13 mouse cellular contexts compared by ENCODE assay signal in genomic region chr12:105517026-105517675, GRCm38 (mm10). TPM values are rescaled to one million over a fixed set of nuclear protein-coding genes. Genes with fewer than 3 reads are reported as not detected.
DNase-seq lines count a peak whose midpoint lies in the region; ATAC-seq and TF ChIP-seq lines count a peak whose summit lies in the region.
"Had no signal": no experiment of that assay in that cellular context is flagged by ENCODE, and none has a peak within 500 bp of the region (broad histone marks: within the 10 kb centered on the region; RNA-seq: fewer than 3 reads in every experiment).

No protein-coding gene starts in this region.

- no peak for DNase-seq in heart, embryonic 10.5 days (ENCODE audit: low spot score)
- DNase-seq in adrenal gland, postnatal 36 days: peak; percentile 59 to 71
- DNase-seq in kidney, postnatal 25 days: peak; percentile 60 to 68
- DNase-seq in frontal cortex, postnatal 25 days (ENCODE audit: low spot score in 2 of 2): no peak
- DNase-seq in liver, postnatal 0 days: no peak
- DNase-seq: cerebellum, adult 11-12 months; left cerebral cortex, postnatal 4 days had no signal

- TF ChIP-seq POLR2A in small intestine, adult 2 months (IDR thresholded peaks at IDR 0.05; ENCODE audit: low read depth, low read length): no peak

- no peak overlapping the region for H3K4me3 ChIP-seq in heart, embryonic 11.5 days (ENCODE audit: low read depth, low read length)
- H3K4me3 ChIP-seq in heart, embryonic 10.5 days: no peak overlapping the region
- no peak overlapping the region for H3K4me3 ChIP-seq in small intestine, adult 2 months (ENCODE audit: low read depth, low read length)
- no peak overlapping the region for H3K4me3 ChIP-seq in liver, postnatal 0 days (ENCODE audit: low read depth, low read length)
- H3K4me3 ChIP-seq: intestine, embryonic 15.5 days; midbrain, embryonic 12.5 days; neural tube, embryonic 15.5 days had no signal

- no peak overlapping the region for H3K9ac ChIP-seq in heart, embryonic 11.5 days (ENCODE audit: low read depth, low read length)
- H3K9ac ChIP-seq in liver, postnatal 0 days (replicated peaks): no peak overlapping the region
- H3K9ac ChIP-seq: intestine, embryonic 15.5 days; midbrain, embryonic 12.5 days; neural tube, embryonic 15.5 days had no signal

- H3K27ac ChIP-seq in heart, embryonic 11.5 days (ENCODE audit: low read depth, low read length): no peak overlapping the region
- H3K27ac ChIP-seq in heart, embryonic 10.5 days: no peak overlapping the region
- H3K27ac ChIP-seq in small intestine, adult 2 months (ENCODE audit: insufficient read depth, low read depth, low read length): peak overlapping the region; percentile 67
- H3K27ac ChIP-seq in liver, postnatal 0 days (ENCODE audit: low read depth): no peak overlapping the region
- H3K27ac ChIP-seq: intestine, embryonic 15.5 days; midbrain, embryonic 12.5 days; neural tube, embryonic 15.5 days had no signal

- 70% methylated on average over 21 of the region's 21 CpGs for WGBS in heart, embryonic 11.5 days (ENCODE audit: insufficient replicate concordance)
- 68% methylated on average over 21 of the region's 21 CpGs for WGBS in heart, embryonic 10.5 days
- WGBS in small intestine, adult 2 months: 22% methylated on average over 21 of the region's 21 CpGs
- 71% methylated on average over 21 of the region's 21 CpGs for WGBS in liver, postnatal 0 days (ENCODE audit: insufficient replicate concordance)

- H3K4me1 ChIP-seq in heart, embryonic 11.5 days (ENCODE audit: control insufficient read depth, insufficient read depth, low read length): peaks cover 13% of the 10 kb centered on the region
- H3K4me1 ChIP-seq in heart, embryonic 10.5 days: peaks cover 38% of the 10 kb centered on the region
- H3K4me1 ChIP-seq in small intestine, adult 2 months (ENCODE audit: control insufficient read depth, insufficient read depth, insufficient read length, low read length): peaks cover 4% of the 10 kb centered on the region
- H3K4me1 ChIP-seq in liver, postnatal 0 days (ENCODE audit: insufficient read depth): no peaks in the 10 kb centered on the region

- 0 out of 2 replicates have a peak, but pooled peaks have one; percentile 36 for ATAC-seq in heart, embryonic 11.5 days (replicated peaks; ENCODE audit: insufficient number of reproducible peaks, low FRiP score, low TSS enrichment)
- ATAC-seq in liver, postnatal 0 days: no peak
- no peak for ATAC-seq in cerebellum, adult (ENCODE audit: insufficient number of reproducible peaks, low FRiP score, low TSS enrichment)
- ATAC-seq: intestine, embryonic 15.5 days had no signal

- H3K36me3 ChIP-seq in heart, embryonic 11.5 days (ENCODE audit: control insufficient read depth, insufficient read depth, low read length): no peaks in the 10 kb centered on the region
- H3K36me3 ChIP-seq in heart, embryonic 10.5 days: no peaks in the 10 kb centered on the region
- H3K36me3 ChIP-seq in small intestine, adult 2 months (ENCODE audit: control insufficient read depth, insufficient read depth, low read length): no peaks in the 10 kb centered on the region
- H3K36me3 ChIP-seq in liver, postnatal 0 days (replicated peaks; ENCODE audit: insufficient read depth, low read length): no peaks in the 10 kb centered on the region
- H3K36me3 ChIP-seq: intestine, embryonic 15.5 days; midbrain, embryonic 12.5 days; neural tube, embryonic 15.5 days had no signal

- no peaks in the 10 kb centered on the region for H3K9me3 ChIP-seq in heart, embryonic 11.5 days (replicated peaks; ENCODE audit: control insufficient read depth, low read length)
- no peaks in the 10 kb centered on the region for H3K9me3 ChIP-seq in heart, embryonic 10.5 days
- no peaks in the 10 kb centered on the region for H3K9me3 ChIP-seq in liver, postnatal 0 days (ENCODE audit: low read length)
- H3K9me3 ChIP-seq: intestine, embryonic 15.5 days; midbrain, embryonic 12.5 days; neural tube, embryonic 15.5 days had no signal

- TF ChIP-seq EP300 in liver, postnatal 0 days (IDR thresholded peaks at IDR 0.05; ENCODE audit: low read depth): no peak

- H3K4me2 ChIP-seq in heart, embryonic 11.5 days: no peak overlapping the region
- no peak overlapping the region for H3K4me2 ChIP-seq in liver, postnatal 0 days (ENCODE audit: low read depth, low read length)
- H3K4me2 ChIP-seq: intestine, embryonic 15.5 days; midbrain, embryonic 12.5 days; neural tube, embryonic 15.5 days had no signal

- no peaks in the 10 kb centered on the region for H3K27me3 ChIP-seq in heart, embryonic 11.5 days (ENCODE audit: control insufficient read depth, insufficient read depth, low read length)
- no peaks in the 10 kb centered on the region for H3K27me3 ChIP-seq in heart, embryonic 10.5 days (ENCODE audit: insufficient read depth, poor library complexity, severe bottlenecking)
- H3K27me3 ChIP-seq in small intestine, adult 2 months (ENCODE audit: control insufficient read depth, insufficient read depth, low read length): no peaks in the 10 kb centered on the region
- no peaks in the 10 kb centered on the region for H3K27me3 ChIP-seq in liver, postnatal 0 days (ENCODE audit: insufficient read depth, low read length)
- H3K27me3 ChIP-seq: intestine, embryonic 15.5 days; neural tube, embryonic 15.5 days had no signal

- TF ChIP-seq CTCF in small intestine, adult 2 months (IDR thresholded peaks at IDR 0.05; ENCODE audit: extremely low read depth, insufficient read length, insufficient replicate concordance, low read depth, low read length): no peak
- TF ChIP-seq CTCF in liver, postnatal 0 days (IDR thresholded peaks at IDR 0.05; ENCODE audit: low read depth): no peak

RNA-seq across cellular contexts. Expression of gene Bdkrb2, which starts 45.9 kb away (rescaled TPM):
- 0.42 and 0.69 TPM in 2 replicates for polyA plus RNA-seq in heart, embryonic 11.5 days (2014; fragmentation: Nextera tagmentation; extraction: Ambion mirVana)
- polyA plus RNA-seq in heart, embryonic 10.5 days (2016; fragmentation: Nextera tagmentation; extraction: Ambion mirVana): 1.4 and 2.4 TPM in 2 replicates
- 10 to 100 TPM; 12.0 to 23.9 TPM for total RNA-seq in adrenal gland, postnatal 36 days (2021)
- 3.1 and 8.3 TPM in 2 replicates for polyA plus RNA-seq in small intestine, adult 2 months (2012; rRNA removed)
- 0.05 TPM in 1 of 2 replicates, not detected in the other for polyA plus RNA-seq in liver, postnatal 0 days (2015; fragmentation: Nextera tagmentation; extraction: Ambion mirVana)

Comparison
In these comparisons a context has a peak if more than half of its experiments do, and no peak if none do; other contexts are left out.
1. DNase-seq: peak in adrenal gland, postnatal 36 days (2 of 2) and kidney, postnatal 25 days (2 of 2); none in heart, embryonic 10.5 days (single experiment), frontal cortex, postnatal 25 days (0 of 2) and liver, postnatal 0 days (single experiment).